Mouse (Mus musculus): Measurements from ENCODE around the gene Cebpz. TPM values are rescaled to one million over a fixed set of nuclear protein-coding genes. Genes with fewer than 3 reads are reported as not detected.
A peak's percentile ranks its signal among the peaks of the same experiment; 100 is the strongest.

Cebpz gene
- 65.1 and 72.3 TPM in 2 replicates for polyA plus RNA-seq (2015; fragmentation: Nextera tagmentation; extraction: Ambion mirVana)

DNA sequence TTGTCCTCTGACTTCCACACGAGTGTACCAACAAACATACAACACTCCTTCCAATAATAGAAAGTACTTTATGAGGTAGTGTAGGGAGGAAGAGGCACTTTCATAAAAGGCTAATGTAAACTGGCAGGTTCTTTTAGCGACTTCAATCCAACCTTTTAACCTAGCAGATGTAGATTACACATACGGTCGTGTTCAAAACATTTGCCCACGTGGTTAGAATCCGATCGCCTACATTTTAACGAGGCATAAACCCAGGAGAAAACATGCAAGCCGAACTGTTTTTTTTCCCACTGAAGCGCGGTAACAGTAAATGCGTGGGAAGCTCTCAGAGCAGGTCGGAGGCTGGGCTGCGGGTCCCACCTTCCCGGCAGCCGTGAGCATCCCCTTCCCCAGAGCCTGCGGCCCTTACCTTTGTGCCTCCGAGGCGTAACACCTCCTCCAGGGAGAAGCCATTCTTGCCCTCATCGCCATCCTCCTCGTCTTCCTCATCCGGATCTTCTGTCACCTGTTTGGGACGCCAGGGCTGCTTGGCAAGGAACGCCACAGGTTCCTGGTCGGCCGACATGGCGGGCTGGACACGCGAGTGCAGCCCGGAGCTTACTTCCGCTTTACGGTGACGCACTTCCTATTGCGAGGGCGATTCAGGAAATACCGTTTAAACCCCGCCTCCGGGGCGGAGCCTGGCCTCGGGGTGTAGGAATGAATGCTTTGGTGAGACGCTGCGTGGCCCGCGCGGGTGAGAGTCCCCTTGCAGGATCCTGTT lies at the start of gene Cebpz, which contains the start of gene Ndufaf7:
TSS of gene Cebpz (minus strand) at position 601 of the 763 bp plus-strand sequence.
TSS of gene Ndufaf7 (plus strand) at position 671 of the 763 bp plus-strand sequence.
- peak within 1 kb of the TSS; percentile 89 for H3K4me3 ChIP-seq
- peak within 1 kb of the TSS; percentile 70 for H3K4me2 ChIP-seq
- peaks cover 48% of the 10 kb centered on the region for H3K36me3 ChIP-seq (ENCODE audit: poor library complexity, severe bottlenecking)
- peak within 1 kb of the TSS; percentile 76 for H3K9ac ChIP-seq
- H3K27me3 ChIP-seq: no peaks in the 10 kb centered on the region
- under 1% methylated on average over 45 of the region's 45 CpGs for WGBS
- peaks cover 36% of the 10 kb centered on the region for H3K4me1 ChIP-seq
- H3K9me3 ChIP-seq (replicated peaks): no peaks in the 10 kb centered on the region
- 0 out of 2 replicates have a peak within 1 kb of the TSS, but pooled peaks have one; percentile 31 for H3K27ac ChIP-seq
- peak; percentile 100 for ATAC-seq

DNA sequence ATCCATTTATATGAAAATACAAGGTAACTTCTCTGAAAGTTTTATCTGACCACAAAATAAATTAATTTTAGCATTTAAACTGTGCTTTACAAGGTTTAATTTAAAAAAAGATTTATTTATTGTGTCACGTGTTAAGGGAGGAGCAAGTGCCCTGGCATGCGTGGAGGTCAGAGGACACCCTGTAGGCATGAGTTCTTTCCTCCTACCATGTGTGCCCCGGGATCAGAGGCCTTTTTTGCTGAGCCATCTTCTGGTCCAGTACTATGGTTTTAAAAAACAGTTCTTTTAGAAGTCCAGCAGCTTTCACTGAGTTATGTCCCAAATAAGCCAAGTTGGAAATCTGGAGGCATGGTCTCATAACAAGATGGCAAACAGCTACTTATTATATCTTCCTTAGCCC lies 46.9 kb upstream of the Cebpz start:
- WGBS: 89% methylated on average over 3 of the region's 3 CpGs
- Histone ChIP-seq H3K4me2 (no peak overlapping the region), H3K9me3 (replicated peaks) (no peaks in the 10 kb centered on the region), H3K4me3 (no peak overlapping the region), H3K9ac (no peak overlapping the region), H3K36me3 (ENCODE audit: poor library complexity, severe bottlenecking) (peaks cover 36% of the 10 kb centered on the region), H3K27me3 (no peaks in the 10 kb centered on the region), H3K27ac (no peak overlapping the region), H3K4me1 (no peaks in the 10 kb centered on the region)
- no peak for ATAC-seq

DNA sequence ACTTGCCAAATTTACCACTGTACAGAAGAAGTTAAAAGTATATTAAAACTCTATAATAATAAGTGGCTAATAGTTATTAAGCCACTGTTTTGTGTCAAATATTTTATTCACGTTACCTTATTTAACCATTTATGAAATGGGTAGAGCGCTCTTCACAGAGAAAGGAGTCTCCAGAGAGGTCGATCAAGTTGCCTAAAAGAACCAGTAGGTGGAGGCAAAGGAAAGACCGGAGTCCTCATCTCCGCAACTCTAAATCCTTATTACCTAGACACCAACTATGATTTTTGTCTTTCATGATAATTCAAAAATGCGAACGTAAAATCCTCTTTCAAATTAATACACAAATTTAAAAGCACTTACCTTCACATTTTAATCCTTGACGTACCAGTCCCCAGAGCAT lies 46.3 kb upstream of the Cebpz start:
- no peak for ATAC-seq
- Histone ChIP-seq H3K36me3 (ENCODE audit: poor library complexity, severe bottlenecking) (peaks cover 36% of the 10 kb centered on the region), H3K4me3 (no peak overlapping the region), H3K9ac (no peak overlapping the region), H3K4me1 (no peaks in the 10 kb centered on the region), H3K27me3 (no peaks in the 10 kb centered on the region), H3K9me3 (replicated peaks) (no peaks in the 10 kb centered on the region), H3K27ac (no peak overlapping the region), H3K4me2 (no peak overlapping the region)
- 93% methylated on average over 8 of the region's 8 CpGs for WGBS

DNA sequence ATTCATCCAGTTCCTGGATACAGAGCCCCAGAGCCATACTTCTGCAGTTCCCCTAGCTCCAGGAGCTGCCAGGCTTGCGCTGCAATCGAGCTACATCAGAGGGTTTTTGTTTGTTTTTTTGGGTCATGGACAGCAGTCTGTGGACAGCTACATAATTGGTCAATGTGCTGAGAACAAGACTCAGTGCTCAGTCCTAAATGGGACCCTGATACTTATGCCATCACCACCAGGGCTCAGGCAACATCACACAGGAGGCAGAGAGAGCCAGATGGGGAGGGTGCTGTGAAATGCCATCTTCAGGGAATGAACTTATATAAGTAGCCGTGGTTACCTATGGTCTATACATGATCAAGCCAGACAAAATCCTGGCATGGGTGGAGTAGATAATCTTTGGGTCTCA lies 31.6 kb upstream of the Cebpz start:
- H3K4me1 ChIP-seq: no peaks in the 10 kb centered on the region
- no peaks in the 10 kb centered on the region for H3K27me3 ChIP-seq
- WGBS: 90% methylated on average over 3 of the region's 3 CpGs
- H3K4me2 ChIP-seq: no peak overlapping the region
- H3K4me3 ChIP-seq: no peak overlapping the region
- H3K36me3 ChIP-seq (ENCODE audit: poor library complexity, severe bottlenecking): peaks cover 40% of the 10 kb centered on the region
- ATAC-seq: no peak
- no peaks in the 10 kb centered on the region for H3K9me3 ChIP-seq (replicated peaks)
- no peak overlapping the region for H3K9ac ChIP-seq
- H3K27ac ChIP-seq: no peak overlapping the region

DNA sequence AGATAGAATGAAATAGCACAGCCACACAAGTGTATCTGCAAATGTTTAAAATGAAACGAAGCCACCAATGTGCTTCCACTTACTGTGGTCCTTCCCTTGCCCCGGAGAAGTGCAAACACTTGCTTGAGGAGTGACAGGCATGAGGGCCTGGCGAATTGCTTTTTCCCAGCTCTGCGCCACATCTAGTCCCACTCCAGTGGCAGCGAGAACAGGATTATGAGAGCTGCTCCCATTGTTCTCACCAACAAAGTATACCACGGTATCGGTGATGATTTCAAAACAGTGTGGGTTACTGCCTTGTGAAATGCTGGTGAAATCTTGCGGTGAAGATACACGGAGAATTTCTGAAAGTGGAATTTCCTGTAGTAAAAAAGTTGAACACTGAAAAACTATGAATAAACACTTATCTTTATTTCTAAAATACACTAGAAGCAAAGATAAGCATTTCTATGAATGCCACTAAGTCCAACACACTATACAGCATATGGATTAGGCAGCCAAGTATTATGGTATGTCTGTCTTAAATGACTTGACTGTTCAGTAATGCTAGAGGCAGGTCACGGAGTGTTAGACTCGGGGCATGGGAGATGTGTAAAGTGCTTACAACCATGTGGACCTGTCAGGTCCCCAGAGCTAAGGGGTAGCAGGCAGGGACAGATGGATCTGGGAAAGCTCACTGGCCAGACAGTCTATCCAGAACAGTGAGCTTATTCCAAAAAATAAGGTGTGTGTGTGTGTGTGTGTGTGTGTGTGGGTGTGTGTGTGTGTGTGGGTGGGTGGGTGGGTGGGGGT lies 29.4 kb upstream of the Cebpz start:
- ATAC-seq: no peak
- Histone ChIP-seq H3K4me2 (no peak overlapping the region), H3K4me3 (no peak overlapping the region), H3K4me1 (no peaks in the 10 kb centered on the region), H3K27me3 (no peaks in the 10 kb centered on the region), H3K36me3 (ENCODE audit: poor library complexity, severe bottlenecking) (peaks cover 43% of the 10 kb centered on the region), H3K9ac (no peak overlapping the region), H3K9me3 (replicated peaks) (no peaks in the 10 kb centered on the region), H3K27ac (no peak overlapping the region)
- 90% methylated on average over 11 of the region's 11 CpGs for WGBS

DNA sequence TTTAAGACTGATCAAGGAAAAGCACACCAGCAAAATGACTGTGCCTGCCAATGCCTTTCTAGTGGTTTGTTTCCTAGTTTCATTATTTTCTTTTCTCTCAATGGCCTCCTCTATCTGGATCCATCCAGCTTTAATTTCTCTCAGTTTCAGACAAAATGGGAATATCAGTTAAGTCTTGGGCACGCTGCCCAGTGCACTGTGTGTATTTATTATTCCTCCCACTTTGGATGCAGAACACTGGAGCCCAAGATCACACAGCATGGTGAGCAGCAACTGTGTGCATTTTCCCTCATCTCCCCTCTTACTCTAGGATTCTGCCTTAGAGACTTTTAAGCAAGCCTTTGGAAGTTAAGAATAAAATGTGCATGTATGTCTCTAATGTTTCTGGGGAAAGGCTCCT lies 27.5 kb upstream of the Cebpz start:
- WGBS: 83% methylated on average over 1 of the region's 1 CpGs
- H3K9ac ChIP-seq: no peak overlapping the region
- H3K36me3 ChIP-seq (ENCODE audit: poor library complexity, severe bottlenecking): peaks cover 52% of the 10 kb centered on the region
- ATAC-seq: peak; percentile 19; the same call in 1 of the 2 replicates
- H3K9me3 ChIP-seq (replicated peaks): no peaks in the 10 kb centered on the region
- 0 out of 2 replicates have a peak overlapping the region, but pooled peaks have one; percentile 6 for H3K27ac ChIP-seq
- no peak overlapping the region for H3K4me3 ChIP-seq
- no peaks in the 10 kb centered on the region for H3K27me3 ChIP-seq
- H3K4me2 ChIP-seq: no peak overlapping the region
- H3K4me1 ChIP-seq: no peaks in the 10 kb centered on the region

DNA sequence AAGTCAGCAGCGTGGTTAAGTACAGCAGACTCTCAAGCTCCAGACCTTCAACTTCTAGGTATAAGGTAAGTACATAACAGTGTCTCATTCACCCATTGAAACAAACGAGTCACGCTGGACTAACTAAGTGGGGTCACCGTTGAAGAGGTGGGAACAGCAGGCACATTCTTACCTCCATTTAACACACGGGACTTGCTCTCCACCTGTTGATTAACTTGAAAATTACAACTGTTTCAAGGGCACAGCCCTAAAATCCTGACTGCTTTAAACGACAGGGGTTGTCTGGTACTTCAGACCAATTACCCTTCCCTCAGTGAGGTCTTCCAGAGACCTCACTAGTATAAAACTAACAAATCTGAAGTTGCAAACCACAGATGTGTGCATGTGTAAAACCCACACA lies 22.6 kb upstream of the Cebpz start:
- 83% methylated on average over 6 of the region's 6 CpGs for WGBS
- no peak for ATAC-seq

DNA sequence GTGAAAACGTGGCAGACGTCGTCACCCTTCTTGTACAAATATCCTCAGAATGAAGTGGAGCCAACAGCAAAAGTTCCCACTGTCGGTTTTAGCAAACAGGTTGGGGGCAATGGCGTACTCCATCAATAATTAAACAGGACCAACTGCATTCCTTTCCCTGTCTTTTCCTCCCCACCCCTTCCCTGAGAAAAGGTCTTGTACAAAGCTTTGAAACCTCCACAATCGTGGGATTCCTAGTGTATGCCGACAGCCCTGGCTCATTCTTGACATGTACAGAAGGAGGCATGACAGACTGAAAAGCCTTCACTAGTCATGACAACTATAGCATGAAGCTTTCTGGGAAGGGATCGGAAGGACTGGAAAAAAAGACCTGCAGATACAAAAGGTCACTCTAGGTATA lies 16.4 kb upstream of the Cebpz start:
- Histone ChIP-seq H3K4me2 (no peak overlapping the region), H3K4me1 (no peaks in the 10 kb centered on the region), H3K4me3 (no peak overlapping the region), H3K9me3 (replicated peaks) (no peaks in the 10 kb centered on the region), H3K27ac (no peak overlapping the region), H3K9ac (no peak overlapping the region), H3K36me3 (ENCODE audit: poor library complexity, severe bottlenecking) (peaks cover 88% of the 10 kb centered on the region), H3K27me3 (no peaks in the 10 kb centered on the region)
- ATAC-seq: no peak
- 91% methylated on average over 8 of the region's 8 CpGs for WGBS

More for the DNA sequence above, 22.6 kb upstream of the Cebpz start:
- no peaks in the 10 kb centered on the region for H3K9me3 ChIP-seq (replicated peaks)
- H3K36me3 ChIP-seq (ENCODE audit: poor library complexity, severe bottlenecking): peaks cover 73% of the 10 kb centered on the region
- H3K27ac ChIP-seq: no peak overlapping the region
- H3K9ac ChIP-seq: no peak overlapping the region
- no peak overlapping the region for H3K4me3 ChIP-seq
- no peak overlapping the region for H3K4me2 ChIP-seq
- no peaks in the 10 kb centered on the region for H3K4me1 ChIP-seq
- no peaks in the 10 kb centered on the region for H3K27me3 ChIP-seq

DNA sequence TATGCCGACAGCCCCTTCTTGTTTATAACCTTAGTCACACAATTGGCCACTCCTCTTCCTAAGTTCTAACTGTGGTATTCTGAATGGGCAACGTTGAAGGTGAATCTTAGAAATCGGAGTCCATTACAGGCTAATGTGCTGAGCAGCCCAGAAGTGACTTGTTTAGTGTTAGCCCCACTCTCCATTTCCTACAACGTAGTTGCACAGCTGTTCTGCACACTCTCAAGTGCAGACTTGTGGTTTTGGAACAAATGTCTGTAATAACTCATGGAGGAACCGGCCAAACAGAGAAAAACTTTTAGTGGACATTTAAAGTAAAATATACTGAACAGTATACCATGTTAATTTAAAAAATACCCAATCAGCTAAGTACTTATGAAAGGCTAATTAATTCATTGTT lies 15.2 kb upstream of the Cebpz start:
- 92% methylated on average over 5 of the region's 5 CpGs for WGBS
- H3K4me3 ChIP-seq: no peak overlapping the region

DNA sequence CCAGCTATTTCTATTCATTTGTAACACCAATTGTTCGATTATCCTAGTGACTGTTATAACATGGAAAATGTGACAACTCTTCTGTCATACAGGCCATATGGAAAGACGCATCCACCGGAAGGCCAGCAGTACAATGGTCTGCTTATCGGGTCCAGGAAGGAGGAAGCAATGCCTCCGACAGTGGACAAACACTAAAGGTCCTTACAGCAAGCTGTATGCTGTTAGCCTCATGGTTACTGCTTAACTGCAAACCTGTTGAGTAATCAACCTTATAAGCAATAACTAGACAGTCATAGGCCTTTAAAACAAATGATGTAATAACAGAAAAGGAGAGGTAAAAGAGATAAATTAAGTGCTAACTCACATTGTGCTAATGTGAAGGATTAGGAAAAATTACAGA lies 14.4 kb upstream of the Cebpz start:
- no peak for ATAC-seq
- Histone ChIP-seq H3K4me1 (no peaks in the 10 kb centered on the region), H3K4me3 (no peak overlapping the region), H3K9ac (no peak overlapping the region), H3K27me3 (no peaks in the 10 kb centered on the region), H3K27ac (no peak overlapping the region), H3K4me2 (no peak overlapping the region), H3K9me3 (replicated peaks) (no peaks in the 10 kb centered on the region), H3K36me3 (ENCODE audit: poor library complexity, severe bottlenecking) (peaks cover 89% of the 10 kb centered on the region)
- WGBS: 96% methylated on average over 5 of the region's 5 CpGs

More for the DNA sequence above, 15.2 kb upstream of the Cebpz start:
- Histone ChIP-seq H3K27ac (no peak overlapping the region), H3K36me3 (ENCODE audit: poor library complexity, severe bottlenecking) (peaks cover 88% of the 10 kb centered on the region), H3K9ac (no peak overlapping the region), H3K27me3 (no peaks in the 10 kb centered on the region), H3K9me3 (replicated peaks) (no peaks in the 10 kb centered on the region), H3K4me1 (no peaks in the 10 kb centered on the region), H3K4me2 (no peak overlapping the region)
- ATAC-seq: no peak

DNA sequence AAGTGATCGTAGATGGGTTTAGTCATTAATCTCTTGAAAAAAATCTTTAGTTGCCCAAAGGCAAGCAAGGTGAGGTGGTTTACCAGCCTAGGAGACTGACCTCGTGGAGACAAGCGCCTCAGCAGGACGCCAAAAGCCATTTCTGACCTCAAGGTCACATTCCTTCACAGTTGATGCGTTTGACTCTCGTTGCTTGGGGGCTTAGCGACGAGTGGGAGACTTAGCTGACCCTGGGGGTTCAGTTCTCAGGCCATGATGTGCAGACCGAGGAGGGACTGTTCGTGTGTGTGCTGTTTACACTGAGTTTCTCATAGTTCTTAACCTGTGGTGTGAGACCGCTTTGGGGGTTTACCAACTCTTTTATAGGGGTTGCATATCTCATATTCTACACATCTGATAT lies 5.7 kb upstream of the Cebpz start:
- Histone ChIP-seq H3K9me3 (replicated peaks) (no peaks in the 10 kb centered on the region), H3K27me3 (no peaks in the 10 kb centered on the region), H3K4me2 (no peak overlapping the region), H3K9ac (no peak overlapping the region), H3K4me3 (no peak overlapping the region), H3K4me1 (peaks cover 6% of the 10 kb centered on the region), H3K36me3 (ENCODE audit: poor library complexity, severe bottlenecking) (peaks cover 56% of the 10 kb centered on the region), H3K27ac (no peak overlapping the region)
- ATAC-seq: no peak
- WGBS: 72% methylated on average over 11 of the region's 11 CpGs

DNA sequence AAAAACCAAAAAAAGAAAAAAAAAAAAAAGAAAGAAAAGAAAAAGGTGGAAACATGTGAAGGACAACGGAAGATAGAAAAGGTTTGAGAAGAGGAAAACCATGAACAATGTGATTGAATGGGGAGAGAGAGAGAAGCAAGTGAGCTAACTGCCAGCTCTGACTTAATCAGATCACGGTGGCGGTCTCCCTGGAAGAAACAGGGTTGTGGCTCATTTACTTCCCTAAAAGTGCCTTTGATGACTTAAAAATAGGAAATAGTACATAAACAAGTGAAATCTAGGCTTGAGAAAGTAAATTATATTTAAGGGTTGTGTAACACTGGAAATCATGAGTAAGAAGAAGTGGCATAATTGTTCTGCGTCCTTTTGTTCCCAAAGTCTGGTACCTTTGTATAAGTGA lies 2.1 kb upstream of the Cebpz start:
- Histone ChIP-seq H3K36me3 (ENCODE audit: poor library complexity, severe bottlenecking) (peaks cover 49% of the 10 kb centered on the region), H3K27ac (no peak overlapping the region), H3K27me3 (no peaks in the 10 kb centered on the region), H3K9me3 (replicated peaks) (no peaks in the 10 kb centered on the region), H3K4me2 (no peak overlapping the region), H3K9ac (no peak overlapping the region), H3K4me3 (no peak overlapping the region), H3K4me1 (peaks cover 21% of the 10 kb centered on the region)
- ATAC-seq: no peak
- 92% methylated on average over 4 of the region's 4 CpGs for WGBS
